Mouse (Mus musculus): Measurements from ENCODE around the gene AC134908.4. TPM values are rescaled to one million over a fixed set of nuclear protein-coding genes. Genes with fewer than 3 reads are reported as not detected.

AC134908.4 gene
- total RNA-seq, 2 experiments from 2014 or later = 1.7 to 2.3 TPM

DNA sequence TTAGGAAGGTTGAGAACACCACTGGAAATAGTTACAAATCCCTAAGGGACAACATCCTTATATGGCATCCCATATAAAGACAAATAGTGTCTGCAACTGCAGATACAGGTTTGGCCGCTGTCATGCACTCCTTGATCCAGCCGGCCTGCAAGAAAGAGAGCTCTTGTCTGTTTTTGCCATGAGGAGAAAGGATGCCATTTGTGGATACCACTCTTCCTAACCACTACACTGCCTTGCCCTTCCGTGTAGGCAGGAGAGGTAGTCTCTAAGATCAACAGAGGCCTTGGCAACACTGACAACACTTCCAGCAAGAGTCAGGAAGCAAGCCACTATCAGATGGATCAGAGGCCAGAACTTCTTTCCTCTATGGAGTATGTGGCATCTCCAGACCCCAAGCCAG, 9.2 kb downstream of the AC134908.4 start, which contains the start of gene Ccdc78:
Gene Ccdc78, plus strand, starts transcription at position 301 of the 400 bp plus-strand sequence.
- intact Hi-C loops (cut with DNase I) = no loop called here
- DNase-seq (ENCODE audit: extremely low spot score in 1 of 2, low spot score in 2 of 2) = no peak

GRCm38 (mm10) chr17:25785281-25785745, 10.1 kb downstream of the AC134908.4 start, which contains the start of gene Haghl:
TSS of gene Haghl (minus strand) at chr17:25785673.
- intact Hi-C loops (cut with DNase I) = no loop called here

GRCm38 (mm10) chr17:25783861-25784574, 11.4 kb downstream of the AC134908.4 start:
- DNase-seq (ENCODE audit: extremely low spot score in 1 of 2, low spot score in 2 of 2) = no peak
- intact Hi-C loops (cut with DNase I) = no loop called here

More at GRCm38 (mm10) chr17:25785281-25785745, 10.1 kb downstream of the AC134908.4 start, which contains the start of gene Haghl:
- DNase-seq (ENCODE audit: extremely low spot score in 1 of 2, low spot score in 2 of 2) = peak; percentile 95 to 97

GRCm38 (mm10) chr17:25783086-25783485, 12.4 kb downstream of the AC134908.4 start:
- DNase-seq (ENCODE audit: extremely low spot score in 1 of 2, low spot score in 2 of 2) = no peak
- intact Hi-C loops (cut with DNase I) = no loop called here

GRCm38 (mm10) chr17:25781339-25781738, 14.1 kb downstream of the AC134908.4 start:
- no peak for DNase-seq (ENCODE audit: extremely low spot score in 1 of 2, low spot score in 2 of 2)
- intact Hi-C loops (cut with DNase I) = no loop called here

GRCm38 (mm10) chr17:25777948-25778347, 17.5 kb downstream of the AC134908.4 start:
- intact Hi-C loops (cut with DNase I) = no loop called here
- no peak for DNase-seq (ENCODE audit: extremely low spot score in 1 of 2, low spot score in 2 of 2)

DNA sequence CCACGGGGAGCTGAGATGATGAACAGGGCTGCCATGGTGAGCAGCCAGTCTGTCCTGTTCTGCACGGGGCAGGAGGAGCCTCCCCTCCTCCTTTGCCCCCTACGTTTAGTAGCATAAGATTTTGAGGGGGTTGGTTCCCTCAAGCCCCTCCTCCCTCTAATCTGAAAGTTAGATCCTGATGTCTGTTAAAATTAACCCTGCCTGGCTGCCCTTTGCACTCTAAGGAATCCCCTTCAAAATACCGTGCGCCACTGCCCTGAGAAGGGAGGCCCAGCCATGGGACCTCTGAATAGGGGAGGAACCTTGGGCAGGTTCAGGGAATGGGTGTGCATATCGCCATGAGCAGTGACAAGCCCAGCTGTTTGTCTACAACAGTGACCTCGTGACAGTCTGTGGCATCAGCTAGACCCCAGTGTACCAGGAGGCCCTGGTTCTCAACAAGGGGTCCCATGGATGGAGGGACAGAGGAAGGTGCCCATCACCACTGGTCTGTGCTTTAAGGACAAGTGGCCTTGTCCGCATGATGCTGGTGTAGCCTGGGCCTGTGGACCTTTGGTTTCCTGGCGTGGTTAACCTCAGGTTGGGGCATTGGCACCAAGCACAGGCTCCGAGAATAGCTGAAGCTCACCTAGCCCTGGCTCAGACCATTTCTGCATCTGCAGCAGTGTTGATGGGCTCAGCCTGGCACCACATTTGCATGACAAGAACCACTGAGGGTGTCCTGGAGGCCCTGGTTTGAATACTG, 20.0 kb downstream of the AC134908.4 start:
- no peak for DNase-seq (ENCODE audit: extremely low spot score in 1 of 2, low spot score in 2 of 2)
- intact Hi-C loops (cut with DNase I) = no loop called here

DNA sequence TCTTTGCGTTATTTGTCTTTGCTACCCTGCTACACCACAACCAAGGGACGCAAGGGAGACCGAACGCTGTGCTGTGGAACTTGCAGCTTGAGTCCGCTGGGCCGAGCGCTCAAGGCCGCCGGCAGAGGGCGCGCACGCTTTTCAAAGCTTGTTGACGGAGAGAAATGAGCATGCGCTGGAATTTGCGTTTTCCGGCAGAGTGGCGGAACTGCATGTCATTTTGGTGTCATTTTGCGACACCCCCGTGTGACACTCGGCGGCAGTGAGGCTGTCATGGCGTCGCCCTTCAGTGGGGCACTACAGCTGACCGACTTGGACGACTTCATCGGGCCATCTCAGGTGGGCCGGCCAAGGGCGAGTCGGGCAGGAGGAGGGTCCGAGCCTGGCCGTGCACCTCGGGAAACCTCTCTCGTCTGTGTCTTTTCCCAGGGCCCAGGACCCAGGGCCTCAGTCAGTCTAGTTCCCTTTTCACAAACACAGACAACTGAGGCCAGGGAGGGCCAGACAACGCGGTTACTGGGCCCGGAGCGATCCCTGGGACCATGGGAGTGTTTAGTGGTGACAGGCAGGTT, 21.8 kb downstream of the AC134908.4 start, which contains the start of gene Narfl:
Gene Narfl, plus strand, starts transcription at position 228 of the 572 bp plus-strand sequence.
- intact Hi-C loops (cut with DNase I) = loop anchor here (2.0 kb wide), 1 partner anchor 27 kb away; no protein-coding TSS in a partner anchor
- DNase-seq (ENCODE audit: extremely low spot score in 1 of 2, low spot score in 2 of 2) = peak; percentile 97

GRCm38 (mm10) chr17:25769331-25769730, 26.1 kb downstream of the AC134908.4 start:
- no peak for DNase-seq (ENCODE audit: extremely low spot score in 1 of 2, low spot score in 2 of 2)
- intact Hi-C loops (cut with DNase I) = no loop called here

DNA sequence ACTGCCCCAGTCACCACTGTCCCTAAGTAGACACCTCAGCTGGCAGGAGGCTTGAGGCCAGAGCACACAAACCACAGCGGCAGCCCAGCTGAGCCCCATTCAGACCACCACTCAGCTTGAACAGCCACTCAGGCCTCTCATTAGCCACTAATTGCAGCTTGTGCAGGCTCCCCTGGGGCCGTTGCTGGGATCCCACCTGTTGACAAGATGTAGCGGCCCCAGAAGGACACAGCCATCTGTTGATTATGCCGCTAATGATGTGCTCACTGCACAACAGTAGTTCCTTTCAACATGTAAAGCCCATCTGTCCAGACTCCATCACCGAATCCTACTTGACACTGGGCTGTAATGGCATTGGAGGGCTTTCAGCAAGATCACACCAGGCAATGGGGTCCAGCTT, 29.6 kb downstream of the AC134908.4 start:
- intact Hi-C loops (cut with DNase I) = no loop called here
- DNase-seq (ENCODE audit: extremely low spot score in 1 of 2, low spot score in 2 of 2) = no peak

DNA sequence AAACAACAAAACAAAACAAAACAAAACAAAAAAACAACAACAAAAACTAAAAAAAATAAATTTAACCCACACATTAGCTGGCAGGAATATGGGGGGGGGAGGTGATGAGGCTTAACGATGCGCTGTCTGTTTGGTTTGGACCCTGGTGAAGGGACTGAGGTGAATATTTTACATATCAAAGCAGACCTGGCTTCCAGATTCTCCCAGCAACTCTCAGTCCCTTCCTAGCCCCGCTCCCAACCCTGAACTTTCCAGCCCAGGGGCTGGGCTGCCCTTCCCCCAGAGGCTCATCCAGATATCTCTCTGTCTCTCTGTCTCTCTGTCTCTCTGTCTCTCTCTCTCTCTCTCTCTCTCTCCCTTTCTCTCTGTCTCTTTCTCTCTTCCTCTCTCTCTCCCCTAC, 32.9 kb downstream of the AC134908.4 start:
- DNase-seq (ENCODE audit: extremely low spot score in 1 of 2, low spot score in 2 of 2) = no peak
- intact Hi-C loops (cut with DNase I) = no loop called here

- DNase-seq (ENCODE audit: extremely low spot score in 1 of 2, low spot score in 2 of 2) = peak in 1 of 2 experiments; percentile 60
- intact Hi-C loops (cut with DNase I) = no loop called here
Measured at GRCm38 (mm10) chr17:25761561-25761970, 33.9 kb downstream of the AC134908.4 start.

GRCm38 (mm10) chr17:25760148-25760547, 35.3 kb downstream of the AC134908.4 start:
- intact Hi-C loops (cut with DNase I) = no loop called here
- no peak for DNase-seq (ENCODE audit: extremely low spot score in 1 of 2, low spot score in 2 of 2)

DNA sequence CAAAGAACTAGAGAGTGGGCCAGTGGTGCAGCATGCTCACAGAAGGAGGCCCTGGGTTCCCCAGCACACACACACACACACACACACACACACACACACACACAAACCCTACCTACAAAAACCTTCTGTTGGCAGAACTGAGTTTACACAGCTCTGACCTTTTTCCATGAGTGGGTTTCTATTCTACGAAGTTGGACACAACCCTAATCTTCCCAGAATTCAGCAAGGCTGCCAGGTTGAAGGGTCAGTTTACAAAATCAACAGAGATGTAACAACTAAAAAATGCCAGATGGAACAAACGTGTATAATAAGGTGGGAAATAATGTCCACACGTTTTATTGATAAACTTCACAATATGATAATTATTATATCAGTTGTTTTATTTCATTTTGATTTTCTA, 37.8 kb downstream of the AC134908.4 start:
- DNase-seq (ENCODE audit: extremely low spot score in 1 of 2, low spot score in 2 of 2) = no peak
- intact Hi-C loops (cut with DNase I) = no loop called here

GRCm38 (mm10) chr17:25756378-25757242, 38.8 kb downstream of the AC134908.4 start:
- intact Hi-C loops (cut with DNase I) = no loop called here
- DNase-seq (ENCODE audit: extremely low spot score in 1 of 2, low spot score in 2 of 2) = no peak

DNA sequence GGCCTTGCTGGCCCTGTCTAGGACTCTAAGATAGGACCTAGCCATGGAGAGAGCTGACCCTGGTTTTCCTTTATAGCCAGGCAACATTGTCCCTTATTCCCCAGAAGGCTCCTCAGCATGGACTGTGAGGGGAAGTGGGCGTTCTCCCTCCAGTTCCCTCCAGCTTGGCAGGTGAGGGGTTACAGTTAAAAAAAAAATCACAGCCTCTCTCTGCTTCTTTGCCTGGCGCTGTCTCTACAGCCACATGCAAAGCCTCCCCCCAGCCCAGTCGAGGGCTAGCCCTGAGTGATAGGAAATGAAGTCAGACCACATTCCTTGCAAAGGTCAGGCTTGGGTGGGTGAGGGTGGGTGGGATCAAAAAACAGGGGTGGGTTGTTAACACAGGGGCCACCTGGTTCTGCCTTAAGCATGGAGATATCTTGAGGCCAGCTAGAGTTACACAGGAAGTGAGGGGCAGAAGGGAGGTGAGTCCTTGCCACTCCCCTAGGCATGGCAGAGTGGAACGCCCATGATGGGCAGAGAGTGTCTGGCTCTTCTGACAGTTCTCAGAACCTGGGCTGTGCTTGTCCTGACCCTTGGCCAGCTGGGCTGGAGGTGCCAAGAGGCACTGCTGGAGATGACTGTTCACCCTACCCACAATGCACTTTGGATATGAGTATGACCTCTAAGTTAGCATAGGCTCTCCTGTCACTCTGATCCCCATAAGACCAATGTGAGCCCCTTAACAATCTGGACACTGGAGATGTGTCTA, 39.7 kb downstream of the AC134908.4 start:
- intact Hi-C loops (cut with DNase I) = no loop called here
- DNase-seq (ENCODE audit: extremely low spot score in 1 of 2, low spot score in 2 of 2) = no peak

DNA sequence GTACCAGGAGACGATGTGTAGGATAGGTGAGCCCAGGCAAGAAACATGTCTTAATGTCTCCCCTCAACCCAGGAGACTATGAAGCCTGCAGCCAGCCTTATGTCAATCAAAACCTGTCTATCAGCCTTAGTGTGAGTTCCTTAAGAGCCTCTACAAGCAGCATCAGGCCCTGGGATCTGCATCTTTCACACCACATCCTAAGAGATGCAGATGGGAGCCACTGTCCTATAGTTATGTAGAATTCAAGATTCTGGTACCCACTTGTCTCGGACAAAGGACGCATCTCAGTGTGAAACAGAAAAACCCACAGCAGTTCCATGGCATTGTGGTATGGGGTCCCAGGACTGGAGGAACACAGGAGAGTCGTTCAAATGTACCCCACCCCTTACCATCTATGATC, 40.4 kb downstream of the AC134908.4 start:
- DNase-seq (ENCODE audit: extremely low spot score in 1 of 2, low spot score in 2 of 2) = no peak
- intact Hi-C loops (cut with DNase I) = no loop called here

GRCm38 (mm10) chr17:25754241-25754640, 41.2 kb downstream of the AC134908.4 start, which contains the start of gene Msln:
TSS of gene Msln (minus strand) at chr17:25754378.
- DNase-seq (ENCODE audit: extremely low spot score in 1 of 2, low spot score in 2 of 2) = no peak
- intact Hi-C loops (cut with DNase I) = no loop called here
